Mouse (Mus musculus) forebrain, embryonic 13.5 days (tissue): ENCODE measurements at regions not wholly inside any gene's neighbourhood (a gene's known extent, or its start where the extent isn't known, plus 50 kb on each side); places are given as distances from the start of the nearest gene placed in this dataset.

ENCODE experiments used
- ATAC-seq: fragments of 200-750 bp; cut with Nextera tagmentation; 2 replicates; pipeline ENCODE4 v1.8.0; 2017
- H3K27ac ChIP-seq: fragments of 300-500 bp; sonication (generic); 2 replicates; pipeline ENCODE4 v1.5.1; 2015; ENCODE audit warnings: inconsistent platforms, mild to moderate bottlenecking, moderate library complexity
- H3K27me3 ChIP-seq: fragments of 300-500 bp; sonication (generic); 2 replicates; pipeline ENCODE4 v1.6.1; 2015; ENCODE audit warnings: mild to moderate bottlenecking, inconsistent platforms
- H3K36me3 ChIP-seq: fragments of 300-500 bp; sonication (generic); 2 replicates; pipeline ENCODE4 v1.6.1; 2015; ENCODE audit warnings: mild to moderate bottlenecking, inconsistent platforms; ENCODE audit not compliant: poor library complexity, severe bottlenecking
- H3K4me1 ChIP-seq: fragments of 300-500 bp; sonication (generic); 2 replicates; pipeline ENCODE4 v1.6.1; 2015; ENCODE audit warnings: inconsistent platforms
- H3K4me2 ChIP-seq: fragments of 300-500 bp; sonication (generic); 2 replicates; pipeline ENCODE4 v1.6.1; 2015; ENCODE audit warnings: inconsistent platforms, mild to moderate bottlenecking, moderate library complexity
- H3K4me3 ChIP-seq: fragments of 300-500 bp; sonication (generic); 2 replicates; pipeline ENCODE4 v1.5.1; 2015; ENCODE audit warnings: mild to moderate bottlenecking, inconsistent platforms
- H3K9ac ChIP-seq: fragments of 300-500 bp; sonication (generic); 2 replicates; pipeline ENCODE4 v1.6.1; 2015; ENCODE audit warnings: mild to moderate bottlenecking, inconsistent platforms
- H3K9me3 ChIP-seq: fragments of 300-500 bp; sonication (generic); replicated peaks from 2 replicates; pipeline ENCODE4 v1.6.1; 2016; ENCODE audit warnings: inconsistent platforms
- WGBS: fragments of 180-500 bp; shearing (Covaris S2); methylation state at CpG from one replicate; pipeline ENCODE4 v1.1.7; 2015; 5-methylcytosine and 5-hydroxymethylcytosine counted together

DNA sequence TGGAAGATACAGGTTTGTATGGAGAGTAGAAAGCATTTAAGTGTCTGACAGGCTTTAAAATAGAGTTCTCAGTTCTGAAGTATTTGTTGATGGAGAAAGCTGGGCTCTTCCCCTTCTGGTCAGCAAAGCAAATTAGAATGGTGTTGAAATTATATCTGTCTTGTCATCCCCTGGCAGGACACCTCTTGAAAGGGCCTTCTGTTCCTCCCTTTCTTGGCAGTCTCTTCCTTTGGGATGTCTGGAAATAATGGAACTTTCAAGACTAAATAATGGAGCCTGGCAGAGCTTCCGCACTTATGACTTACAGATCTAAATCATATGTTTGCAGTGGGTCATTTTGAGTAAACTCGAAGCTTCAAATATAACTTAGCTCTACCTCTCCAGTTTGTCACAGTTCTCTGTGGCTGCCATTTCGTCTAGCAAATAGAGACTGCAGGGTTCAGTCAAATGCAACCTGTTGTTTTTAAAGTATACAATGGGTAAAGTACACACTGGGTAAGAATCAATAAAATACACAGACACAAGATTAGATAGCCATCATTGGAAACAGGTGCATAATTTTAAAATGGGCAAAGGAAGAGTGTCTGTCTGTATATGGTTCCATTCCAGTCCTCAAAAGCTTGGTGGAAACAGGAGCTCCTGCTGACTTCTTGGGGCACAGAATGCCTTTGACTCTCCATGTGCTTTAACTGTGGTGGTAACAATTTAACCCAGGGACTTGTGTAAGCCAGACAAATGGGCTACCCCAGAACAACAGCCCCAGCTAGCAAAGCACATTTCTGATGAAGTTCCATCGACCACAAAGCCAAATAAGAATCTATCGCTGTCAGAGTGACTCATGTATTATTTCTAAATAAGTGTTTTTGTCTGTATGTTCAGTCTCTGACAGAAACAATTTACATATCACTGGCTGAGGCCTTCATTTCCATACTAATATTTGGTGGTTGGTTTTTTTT, 3524.4 kb upstream of the Gm7489 start:
- Histone ChIP-seq H3K36me3 (no peaks in the 10 kb centered on the region), H3K27ac (no peak overlapping the region), H3K27me3 (no peaks in the 10 kb centered on the region), H3K4me1 (no peaks in the 10 kb centered on the region), H3K4me2 (no peak overlapping the region), H3K9ac (no peak overlapping the region), H3K4me3 (no peak overlapping the region), H3K9me3 (no peaks in the 10 kb centered on the region)
- WGBS, result 76% methylated on average over 5 of the region's 5 CpGs
- ATAC-seq, result peak; percentile 24; the same call in 1 of the 2 replicates

DNA sequence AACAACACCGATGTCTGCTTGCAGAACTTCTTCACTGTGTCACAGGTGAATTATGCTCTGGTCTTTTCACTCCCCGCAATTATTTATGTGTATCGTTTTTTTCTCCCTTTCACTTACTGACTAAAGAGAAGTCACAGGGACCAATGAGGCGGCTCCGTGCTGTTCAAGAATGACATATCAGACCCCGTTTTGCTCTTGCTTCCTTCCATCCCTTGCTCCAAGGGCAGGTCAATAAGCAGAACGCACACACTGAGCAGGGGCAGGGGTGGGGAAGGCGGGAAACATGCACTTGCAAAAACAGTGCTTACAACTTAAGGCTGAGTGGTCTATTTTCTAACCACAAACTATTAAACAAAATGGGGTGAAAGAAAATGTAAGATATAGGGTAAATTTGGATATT, 3523.4 kb upstream of the Gm7489 start:
- Histone ChIP-seq H3K9me3 (no peaks in the 10 kb centered on the region), H3K27ac (no peak overlapping the region), H3K4me3 (no peak overlapping the region), H3K4me1 (no peaks in the 10 kb centered on the region), H3K36me3 (no peaks in the 10 kb centered on the region), H3K4me2 (no peak overlapping the region), H3K27me3 (no peaks in the 10 kb centered on the region), H3K9ac (no peak overlapping the region)
- ATAC-seq, result no peak
- WGBS, result 90% methylated on average over 8 of the region's 8 CpGs

DNA sequence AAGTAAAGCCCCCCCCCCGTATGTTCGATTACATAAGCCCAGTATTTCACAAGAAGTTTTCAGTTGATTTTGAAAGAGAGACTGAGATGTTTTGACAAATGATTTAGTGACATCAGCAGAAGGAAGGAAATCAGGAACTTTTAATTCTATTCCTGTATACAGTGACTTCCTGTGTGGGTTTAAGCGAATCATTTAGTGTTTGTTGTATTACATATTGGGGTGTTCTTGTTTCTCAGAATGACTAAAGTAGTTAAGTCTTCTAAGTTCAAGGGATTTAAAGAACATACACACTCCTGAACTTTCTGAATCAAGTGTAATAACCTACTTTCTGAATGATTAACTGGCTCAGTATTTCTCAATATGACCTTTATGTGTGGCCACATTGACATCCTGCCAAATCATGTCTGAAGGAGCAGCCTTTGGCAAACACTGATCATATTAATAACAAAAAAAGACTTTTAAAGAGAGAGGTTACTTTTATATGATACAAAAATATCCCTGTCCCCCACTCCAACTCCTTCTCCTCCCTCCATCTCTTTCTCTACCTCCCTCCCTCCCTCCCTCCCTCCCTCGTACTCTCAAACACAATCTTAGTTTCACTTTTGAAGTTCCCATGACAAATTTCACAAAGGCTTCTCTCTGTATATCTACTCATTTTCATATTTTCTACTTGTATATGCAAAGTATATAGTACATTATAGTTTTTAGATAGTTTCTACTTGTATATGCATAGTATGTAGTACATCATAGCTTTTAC, 3522.8 kb upstream of the Gm7489 start:
- Histone ChIP-seq H3K4me2 (no peak overlapping the region), H3K4me3 (no peak overlapping the region), H3K9ac (no peak overlapping the region), H3K4me1 (no peaks in the 10 kb centered on the region), H3K9me3 (no peaks in the 10 kb centered on the region), H3K27me3 (no peaks in the 10 kb centered on the region), H3K27ac (no peak overlapping the region), H3K36me3 (no peaks in the 10 kb centered on the region)
- ATAC-seq, result no peak
- 90% methylated on average over 4 of the region's 4 CpGs for WGBS

DNA sequence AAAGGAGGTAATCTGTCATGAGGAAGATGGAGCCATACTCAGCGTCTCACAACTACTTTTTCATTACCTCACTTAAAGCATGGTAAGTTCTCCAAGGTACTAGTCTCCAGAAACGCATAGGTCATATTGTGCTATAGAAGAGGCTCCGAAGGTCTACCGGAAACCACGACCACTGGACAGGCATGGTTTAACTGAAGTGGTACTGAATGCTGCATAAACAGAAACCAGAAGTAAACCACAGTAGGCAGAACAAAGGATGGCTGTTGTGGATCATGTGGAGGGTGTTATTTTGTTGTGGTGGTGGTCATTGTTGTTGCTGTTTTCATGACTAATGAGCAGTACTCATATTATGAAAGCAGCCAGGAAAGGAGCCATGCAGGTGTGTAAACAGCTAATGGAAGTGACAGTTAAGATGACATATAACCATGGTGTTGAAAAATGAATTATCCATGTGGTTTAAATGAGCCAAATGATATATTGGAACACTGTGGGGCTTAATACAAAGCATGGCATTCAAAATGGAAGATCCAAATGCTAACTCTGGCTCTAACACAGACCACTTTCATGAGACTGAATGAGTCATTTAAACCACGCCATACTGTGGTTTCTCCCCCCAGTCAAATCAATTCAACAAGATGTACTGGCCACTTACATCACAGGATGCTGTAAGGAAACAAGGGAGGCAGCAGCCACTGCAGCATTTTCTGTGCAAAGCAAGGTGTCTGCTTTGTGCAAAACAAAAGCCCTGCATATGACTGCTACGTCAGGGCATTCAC, 3484.5 kb upstream of the Gm7489 start:
- 85% methylated on average over 7 of the region's 7 CpGs for WGBS

DNA sequence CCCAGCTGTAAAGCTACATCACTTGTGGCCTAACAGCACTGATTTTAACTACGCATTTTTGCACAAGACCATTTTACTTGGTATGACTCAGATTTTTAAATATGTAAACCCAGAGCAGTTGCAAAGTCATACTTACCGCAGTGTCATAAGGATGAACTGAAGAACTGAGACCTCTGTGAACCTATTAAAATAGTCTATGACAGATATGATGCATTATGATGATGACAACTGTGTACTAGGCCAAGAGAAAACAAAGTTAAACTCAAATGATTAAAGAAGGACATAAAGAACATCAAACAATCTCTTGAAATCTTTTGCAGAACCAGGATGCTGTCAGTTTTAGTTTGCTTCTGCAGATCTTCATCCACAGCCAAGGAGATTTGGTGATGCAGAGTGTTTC, 3483.3 kb upstream of the Gm7489 start:
- no peak for ATAC-seq
- WGBS, result 97% methylated on average over 2 of the region's 2 CpGs
- H3K27ac ChIP-seq, result no peak overlapping the region

More for the DNA sequence above, 3484.5 kb upstream of the Gm7489 start:
- Histone ChIP-seq H3K4me3 (no peak overlapping the region), H3K9me3 (no peaks in the 10 kb centered on the region), H3K27me3 (no peaks in the 10 kb centered on the region), H3K4me1 (no peaks in the 10 kb centered on the region), H3K4me2 (no peak overlapping the region), H3K36me3 (no peaks in the 10 kb centered on the region), H3K9ac (no peak overlapping the region), H3K27ac (no peak overlapping the region)
- no peak for ATAC-seq

DNA sequence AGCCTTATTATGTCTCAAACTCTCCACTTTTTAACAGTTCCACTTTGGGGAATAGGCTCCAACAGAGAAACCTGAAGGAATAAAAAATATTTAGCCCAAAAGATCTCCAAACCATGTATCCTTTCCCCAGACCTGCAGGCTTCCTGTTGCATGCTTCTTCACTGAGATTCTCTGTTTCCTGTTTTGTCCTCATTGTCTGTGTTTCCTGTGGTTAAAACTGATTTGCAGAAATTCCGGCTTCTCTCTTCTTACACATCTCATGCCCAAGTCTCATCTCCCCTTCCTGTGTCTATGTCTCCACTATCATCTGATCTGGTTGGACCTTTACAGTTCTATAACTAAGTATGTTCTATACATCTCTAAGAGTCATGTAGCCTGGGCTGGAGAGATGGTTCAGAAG, 3482.2 kb upstream of the Gm7489 start:
- no peaks in the 10 kb centered on the region for H3K36me3 ChIP-seq
- ATAC-seq, result no peak
- H3K9me3 ChIP-seq, result no peaks in the 10 kb centered on the region
- no peak overlapping the region for H3K4me2 ChIP-seq
- no peaks in the 10 kb centered on the region for H3K4me1 ChIP-seq
- no peaks in the 10 kb centered on the region for H3K27me3 ChIP-seq
- WGBS, result 88% methylated on average over 1 of the region's 1 CpGs
- H3K4me3 ChIP-seq, result no peak overlapping the region
- H3K9ac ChIP-seq, result no peak overlapping the region
- no peak overlapping the region for H3K27ac ChIP-seq

More for the DNA sequence above, 3483.3 kb upstream of the Gm7489 start:
- Histone ChIP-seq H3K4me2 (no peak overlapping the region), H3K4me1 (no peaks in the 10 kb centered on the region), H3K4me3 (no peak overlapping the region), H3K27me3 (no peaks in the 10 kb centered on the region), H3K9ac (no peak overlapping the region), H3K36me3 (no peaks in the 10 kb centered on the region), H3K9me3 (no peaks in the 10 kb centered on the region)

DNA sequence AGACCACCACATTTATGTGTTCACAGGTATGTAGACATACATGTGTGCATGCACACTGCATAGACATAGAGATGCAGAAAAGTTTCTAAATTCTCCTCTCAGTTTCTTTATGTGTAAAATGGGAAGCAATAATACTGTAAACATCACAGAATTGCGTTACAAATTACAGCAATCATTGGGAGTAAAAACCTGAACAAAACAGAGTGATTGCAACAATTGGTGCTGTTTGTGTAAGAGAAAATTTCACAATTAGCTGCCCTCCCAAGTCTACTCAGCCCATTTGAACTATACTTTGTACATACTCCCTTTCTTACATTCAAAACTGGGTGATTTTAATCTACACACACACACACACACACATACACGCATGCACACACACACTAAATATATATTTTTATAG, 3480.8 kb upstream of the Gm7489 start:
- no peaks in the 10 kb centered on the region for H3K9me3 ChIP-seq
- H3K4me2 ChIP-seq, result no peak overlapping the region
- H3K4me3 ChIP-seq, result no peak overlapping the region
- H3K36me3 ChIP-seq, result no peaks in the 10 kb centered on the region
- ATAC-seq, result no peak
- WGBS, result 88% methylated on average over 2 of the region's 2 CpGs
- H3K27ac ChIP-seq, result no peak overlapping the region
- no peaks in the 10 kb centered on the region for H3K27me3 ChIP-seq
- no peak overlapping the region for H3K9ac ChIP-seq
- no peaks in the 10 kb centered on the region for H3K4me1 ChIP-seq

DNA sequence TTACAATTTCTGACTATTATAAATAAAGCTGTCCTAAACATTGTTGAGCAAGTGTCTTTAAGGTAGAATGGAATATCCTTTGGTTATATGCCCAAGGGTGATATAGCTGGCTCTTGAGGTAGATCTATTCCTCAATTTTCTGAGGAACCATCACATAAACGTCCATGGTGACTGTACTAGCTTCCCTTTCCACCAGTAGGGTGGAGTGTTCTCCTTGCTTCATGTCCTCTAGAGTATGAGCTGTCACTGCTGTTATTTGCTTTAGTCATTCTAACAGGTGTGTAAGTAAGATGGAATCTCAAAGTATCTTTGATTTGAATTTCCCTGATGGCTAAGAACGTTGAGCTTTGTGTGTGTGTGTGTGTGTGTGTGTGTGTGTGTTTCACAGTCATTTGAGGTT, 3475.7 kb upstream of the Gm7489 start:
- no peaks in the 10 kb centered on the region for H3K27me3 ChIP-seq
- no peak overlapping the region for H3K4me3 ChIP-seq
- no peaks in the 10 kb centered on the region for H3K36me3 ChIP-seq
- H3K27ac ChIP-seq, result no peak overlapping the region
- no peak overlapping the region for H3K4me2 ChIP-seq
- WGBS, result 69% methylated on average over 2 of the region's 2 CpGs
- no peak for ATAC-seq
- no peaks in the 10 kb centered on the region for H3K4me1 ChIP-seq
- 0 out of 2 replicates have a peak, but pooled peaks cover 4% of the 10 kb centered on the region for H3K9me3 ChIP-seq
- H3K9ac ChIP-seq, result no peak overlapping the region

DNA sequence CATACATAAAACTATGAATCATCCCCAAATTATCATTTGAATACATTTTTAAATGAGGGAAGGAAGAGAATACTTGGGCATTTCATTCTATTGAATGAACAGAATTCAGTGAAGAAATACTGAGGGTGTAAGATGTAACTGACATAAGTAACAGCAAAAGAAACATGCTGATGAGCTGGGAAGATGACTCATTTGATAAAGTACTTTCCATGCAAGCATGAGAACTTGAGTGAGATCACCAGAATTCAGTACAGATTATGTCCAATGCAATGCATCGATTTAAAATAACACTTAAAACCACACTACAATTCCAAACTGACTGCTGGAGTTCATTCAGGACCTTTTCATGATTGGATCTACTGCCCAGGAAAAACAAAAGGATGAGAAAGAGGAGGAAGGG, 3467.1 kb upstream of the Gm7489 start:
- H3K4me2 ChIP-seq, result no peak overlapping the region
- H3K4me3 ChIP-seq, result no peak overlapping the region
- WGBS, result 91% methylated on average over 1 of the region's 1 CpGs
- no peaks in the 10 kb centered on the region for H3K36me3 ChIP-seq
- H3K9ac ChIP-seq, result no peak overlapping the region
- H3K9me3 ChIP-seq, result no peaks in the 10 kb centered on the region
- H3K27me3 ChIP-seq, result no peaks in the 10 kb centered on the region
- H3K4me1 ChIP-seq, result no peaks in the 10 kb centered on the region
- no peak for ATAC-seq
- H3K27ac ChIP-seq, result no peak overlapping the region

DNA sequence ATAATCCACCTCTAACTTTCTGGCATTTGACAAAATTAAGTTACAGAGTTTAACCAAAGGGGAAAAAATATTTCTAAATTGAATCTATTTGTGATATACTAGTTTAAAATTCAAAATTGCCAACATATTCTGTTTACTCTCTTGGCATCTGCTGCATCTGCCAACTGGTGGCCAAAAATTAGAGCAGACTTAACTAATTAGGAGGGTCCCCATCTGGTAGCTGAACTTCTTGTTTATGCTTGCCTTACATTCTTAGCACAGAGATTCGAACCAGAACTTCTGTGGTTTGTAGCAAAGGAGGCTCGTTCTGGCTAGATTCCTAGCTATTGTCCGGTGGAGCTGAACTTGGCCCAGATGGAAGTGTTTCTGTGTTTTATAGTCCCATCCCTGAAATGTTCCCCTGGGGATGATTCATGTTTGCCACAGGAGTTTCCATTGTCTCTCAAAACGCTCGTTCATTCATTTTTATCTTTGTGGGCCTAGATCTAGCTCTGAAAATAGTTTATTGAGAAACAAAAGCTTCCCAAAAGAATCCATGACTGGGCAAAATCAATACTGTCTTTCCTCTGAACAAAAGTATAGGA, 3461.5 kb upstream of the Gm7489 start:
- Histone ChIP-seq H3K9me3 (no peaks in the 10 kb centered on the region), H3K36me3 (no peaks in the 10 kb centered on the region), H3K27me3 (no peaks in the 10 kb centered on the region), H3K4me2 (no peak overlapping the region), H3K4me1 (no peaks in the 10 kb centered on the region), H3K9ac (no peak overlapping the region), H3K27ac (no peak overlapping the region), H3K4me3 (no peak overlapping the region)
- ATAC-seq, result peak; percentile 51; the same call in 1 of the 2 replicates
- WGBS, result 61% methylated on average over 5 of the region's 5 CpGs

DNA sequence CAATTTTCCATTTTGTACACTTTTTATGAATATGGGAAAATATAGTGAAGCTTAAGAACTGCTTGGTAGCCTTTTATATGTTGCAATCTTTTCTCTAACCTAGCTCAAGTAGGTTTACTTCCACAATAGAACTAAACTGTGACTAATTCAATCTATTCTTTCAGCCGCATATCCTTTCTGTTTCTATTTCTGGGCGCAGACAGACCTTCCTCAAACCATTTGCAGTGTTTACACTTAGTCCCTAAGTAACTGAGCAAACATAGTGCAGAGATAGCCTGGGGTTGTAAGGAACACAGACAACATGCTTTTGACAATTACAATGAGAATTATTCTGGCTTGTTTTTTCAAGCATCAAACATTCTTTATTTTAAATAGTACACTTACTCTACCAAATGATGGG, 3435.1 kb upstream of the Gm7489 start:
- 75% methylated on average over 2 of the region's 2 CpGs for WGBS
- Histone ChIP-seq H3K9ac (no peak overlapping the region), H3K9me3 (no peaks in the 10 kb centered on the region), H3K4me1 (no peaks in the 10 kb centered on the region), H3K27ac (no peak overlapping the region), H3K4me2 (no peak overlapping the region), H3K27me3 (no peaks in the 10 kb centered on the region), H3K4me3 (no peak overlapping the region), H3K36me3 (no peaks in the 10 kb centered on the region)
- ATAC-seq, result no peak
